In genomic region chr19:18909641-18910040, GRCm38 (mm10) we compare ENCODE assay signal across 21 mouse cellular contexts.
A peak's percentile ranks its signal among the peaks of the same experiment; 100 is the strongest.
DNase-seq lines count a peak whose midpoint lies in the region; ATAC-seq and TF ChIP-seq lines count a peak whose summit lies in the region.
"Had no signal": no experiment of that assay in that cellular context is flagged by ENCODE, and none has a peak within 500 bp of the region (broad histone marks: within the 10 kb centered on the region; RNA-seq: fewer than 3 reads in every experiment).

No protein-coding gene starts in this region.

- H3K4me2 ChIP-seq in hindbrain, embryonic 14.5 days (replicated peaks) = no peak overlapping the region
- no peak overlapping the region for H3K4me2 ChIP-seq in midbrain, embryonic 14.5 days (ENCODE audit: low read length)
- no peak overlapping the region for H3K4me2 ChIP-seq in midbrain, embryonic 13.5 days (replicated peaks)
- H3K4me2 ChIP-seq: embryonic facial prominence, embryonic 13.5 days; forebrain, embryonic 12.5 days had no signal

- WGBS in hindbrain, embryonic 14.5 days = 60% methylated on average over 3 of the region's 3 CpGs
- 79% methylated on average over 3 of the region's 3 CpGs for WGBS in hindbrain, embryonic 10.5 days
- 50% methylated on average over 3 of the region's 3 CpGs for WGBS in midbrain, embryonic 14.5 days
- WGBS in midbrain, embryonic 13.5 days = 60% methylated on average over 3 of the region's 3 CpGs

- H3K9me3 ChIP-seq in hindbrain, embryonic 14.5 days (ENCODE audit: control insufficient read depth, low read length) = no peaks in the 10 kb centered on the region
- no peaks in the 10 kb centered on the region for H3K9me3 ChIP-seq in hindbrain, embryonic 10.5 days
- H3K9me3 ChIP-seq in midbrain, embryonic 14.5 days (ENCODE audit: control insufficient read depth, low read length) = no peaks in the 10 kb centered on the region
- no peaks in the 10 kb centered on the region for H3K9me3 ChIP-seq in midbrain, embryonic 13.5 days
- H3K9me3 ChIP-seq: embryonic facial prominence, embryonic 13.5 days; forebrain, embryonic 12.5 days; heart, embryonic 10.5 days had no signal

- no peaks in the 10 kb centered on the region for H3K36me3 ChIP-seq in hindbrain, embryonic 14.5 days (replicated peaks; ENCODE audit: control insufficient read depth, insufficient read depth)
- H3K36me3 ChIP-seq in hindbrain, embryonic 10.5 days = no peaks in the 10 kb centered on the region
- H3K36me3 ChIP-seq in midbrain, embryonic 14.5 days (ENCODE audit: control insufficient read depth, insufficient read depth, low read length) = no peaks in the 10 kb centered on the region
- H3K36me3 ChIP-seq in midbrain, embryonic 13.5 days = no peaks in the 10 kb centered on the region
- H3K36me3 ChIP-seq: embryonic facial prominence, embryonic 13.5 days; forebrain, embryonic 12.5 days; heart, embryonic 10.5 days had no signal

- no peak overlapping the region for H3K27ac ChIP-seq in hindbrain, embryonic 14.5 days
- H3K27ac ChIP-seq in hindbrain, embryonic 10.5 days = no peak overlapping the region
- no peak overlapping the region for H3K27ac ChIP-seq in midbrain, embryonic 14.5 days (replicated peaks; ENCODE audit: low read depth, low read length)
- H3K27ac ChIP-seq in midbrain, embryonic 13.5 days = no peak overlapping the region
- H3K27ac ChIP-seq: embryonic facial prominence, embryonic 13.5 days; forebrain, embryonic 12.5 days; heart, embryonic 10.5 days had no signal

- H3K9ac ChIP-seq in hindbrain, embryonic 14.5 days = no peak overlapping the region
- no peak overlapping the region for H3K9ac ChIP-seq in midbrain, embryonic 14.5 days (replicated peaks; ENCODE audit: low read length)
- no peak overlapping the region for H3K9ac ChIP-seq in midbrain, embryonic 13.5 days (replicated peaks)
- H3K9ac ChIP-seq: embryonic facial prominence, embryonic 13.5 days; forebrain, embryonic 12.5 days had no signal

- peak; percentile 32 to 64 for DNase-seq in cerebellum, postnatal 14 days
- no peak for DNase-seq in cerebellum, adult 8-10 months
- DNase-seq in hindbrain, embryonic 14.5 days (ENCODE audit: low spot score) = no peak
- no peak for DNase-seq in hindbrain, embryonic 10.5 days (ENCODE audit: low spot score)
- DNase-seq in midbrain, embryonic 14.5 days = peak; percentile 12
- peak; percentile 36 for DNase-seq in brain, embryonic 14.5 days (ENCODE audit: low read depth)
- no peak for DNase-seq in layer of hippocampus, postnatal 10 days (ENCODE audit: low spot score in 2 of 2)
- DNase-seq: adrenal gland, postnatal 14 days; cerebellum, adult 18-20 months; cerebellum, postnatal 36 days; gastrocnemius, postnatal 36 days; heart, adult 18-20 months; heart, postnatal 10 days; heart, postnatal 4 days; kidney, adult 11 months had no signal

- no peaks in the 10 kb centered on the region for H3K27me3 ChIP-seq in hindbrain, embryonic 14.5 days (ENCODE audit: control insufficient read depth, insufficient read depth, low read length)
- H3K27me3 ChIP-seq in hindbrain, embryonic 10.5 days (ENCODE audit: insufficient read depth, poor library complexity, severe bottlenecking) = no peaks in the 10 kb centered on the region
- H3K27me3 ChIP-seq in midbrain, embryonic 14.5 days (ENCODE audit: control insufficient read depth, insufficient read depth, low read length) = no peaks in the 10 kb centered on the region
- H3K27me3 ChIP-seq in midbrain, embryonic 13.5 days = no peaks in the 10 kb centered on the region
- H3K27me3 ChIP-seq: embryonic facial prominence, embryonic 13.5 days; forebrain, embryonic 12.5 days had no signal

- no peak for TF ChIP-seq CTCF in brain, embryonic 14.5 days (IDR thresholded peaks at IDR 0.05; ENCODE audit: borderline replicate concordance, extremely low read depth, insufficient read depth, insufficient read length)

- peak; percentile 68; the same call in 1 of the 2 replicates for ATAC-seq in hindbrain, embryonic 14.5 days (ENCODE audit: low FRiP score)
- no peak for ATAC-seq in midbrain, embryonic 14.5 days (ENCODE audit: low FRiP score, low TSS enrichment)
- ATAC-seq in midbrain, embryonic 13.5 days = no peak
- ATAC-seq: forebrain, embryonic 16.5 days; inflammation-experienced regulatory T-cells, adult 6 months had no signal

- no peak overlapping the region for H3K4me3 ChIP-seq in hindbrain, embryonic 14.5 days (replicated peaks; ENCODE audit: low read length)
- no peak overlapping the region for H3K4me3 ChIP-seq in hindbrain, embryonic 10.5 days
- no peak overlapping the region for H3K4me3 ChIP-seq in midbrain, embryonic 14.5 days (replicated peaks; ENCODE audit: low read depth, low read length)
- H3K4me3 ChIP-seq in midbrain, embryonic 13.5 days (replicated peaks) = no peak overlapping the region
- H3K4me3 ChIP-seq: embryonic facial prominence, embryonic 13.5 days; forebrain, embryonic 12.5 days; heart, embryonic 10.5 days had no signal

- no peak for TF ChIP-seq POLR2A in brain, embryonic 14.5 days (IDR thresholded peaks at IDR 0.05; ENCODE audit: borderline replicate concordance, extremely low read depth, insufficient read depth, insufficient read length, poor library complexity, severe bottlenecking)

- no peaks in the 10 kb centered on the region for H3K4me1 ChIP-seq in hindbrain, embryonic 14.5 days (replicated peaks; ENCODE audit: control insufficient read depth, insufficient read depth, low read length)
- no peaks in the 10 kb centered on the region for H3K4me1 ChIP-seq in hindbrain, embryonic 10.5 days (replicated peaks)
- H3K4me1 ChIP-seq in midbrain, embryonic 14.5 days (ENCODE audit: control insufficient read depth, insufficient read depth, low read length) = no peaks in the 10 kb centered on the region
- H3K4me1 ChIP-seq in midbrain, embryonic 13.5 days (replicated peaks) = no peaks in the 10 kb centered on the region
- H3K4me1 ChIP-seq: embryonic facial prominence, embryonic 13.5 days; forebrain, embryonic 12.5 days; heart, embryonic 10.5 days had no signal

Comparison
In these comparisons a context has a peak if more than half of its experiments do, and no peak if none do; other contexts are left out.
1. DNase-seq: peak in cerebellum, postnatal 14 days (2 of 2), midbrain, embryonic 14.5 days (single experiment) and brain, embryonic 14.5 days (single experiment); none in cerebellum, adult 8-10 months (single experiment), hindbrain, embryonic 14.5 days (single experiment), hindbrain, embryonic 10.5 days (single experiment) and layer of hippocampus, postnatal 10 days (0 of 2).